Mouse (Mus musculus): Measurements from ENCODE around the gene Acta2. TPM values are rescaled to one million over a fixed set of nuclear protein-coding genes. Genes with fewer than 3 reads are reported as not detected.

Gene Acta2
- polyA plus RNA-seq, 1 experiment: 88.2 TPM

DNA sequence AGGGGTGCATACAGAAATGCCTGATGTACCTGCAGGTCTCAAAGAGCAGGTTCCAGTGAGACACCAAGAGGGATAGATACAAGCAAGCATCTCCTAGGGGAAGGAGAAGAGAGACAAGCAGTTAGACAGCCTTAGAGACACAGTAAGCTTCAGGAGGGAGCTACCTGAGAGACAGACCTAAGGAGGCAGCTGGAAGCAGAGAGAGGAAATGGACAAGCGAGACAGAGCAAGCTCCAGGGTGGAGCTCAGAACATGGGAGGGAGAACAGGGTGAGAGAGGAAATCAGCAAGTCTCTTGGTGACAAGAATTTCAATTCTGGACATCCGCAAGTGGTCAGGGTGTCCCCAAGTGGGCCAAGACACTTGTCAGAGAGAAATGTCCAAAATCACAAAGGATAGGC lies 37.3 kb upstream of the Acta2 start:
- Histone ChIP-seq H3K27ac (ENCODE audit: insufficient read depth, low read depth, low read length) (0 out of 2 replicates have a peak overlapping the region, but pooled peaks have one; percentile 59), H3K4me3 (ENCODE audit: insufficient read depth, low read depth, low read length) (peak overlapping the region; percentile 21; the same call in 1 of the 2 replicates)
- 72% methylated on average over 2 of the region's 2 CpGs for WGBS

GRCm38 (mm10) chr19:34291956-34292355 lies 36.6 kb upstream of the Acta2 start:
- no peak for DNase-seq
- peak overlapping the region; percentile 54 for H3K4me3 ChIP-seq (ENCODE audit: insufficient read depth, low read depth, low read length)
- H3K27me3 ChIP-seq (replicated peaks; ENCODE audit: control insufficient read depth, insufficient read depth, low read length): no peaks in the 10 kb centered on the region; the same call in 1 of the 2 replicates
- H3K27ac ChIP-seq (ENCODE audit: insufficient read depth, low read depth, low read length): peak overlapping the region; percentile 86; the same call in 1 of the 2 replicates
- WGBS: 75% methylated on average over 5 of the region's 5 CpGs
- TF ChIP-seq POLR2A (IDR thresholded peaks at IDR 0.05; ENCODE audit: low read depth, low read length) (no peak), CTCF (conservative IDR thresholded peaks at IDR 0.05; ENCODE audit: insufficient read depth, insufficient read length, low read depth, low read length) (no peak)
- H3K36me3 ChIP-seq (ENCODE audit: control insufficient read depth, insufficient read depth, low read length): no peaks in the 10 kb centered on the region
- H3K4me1 ChIP-seq (ENCODE audit: control insufficient read depth, insufficient read depth, low read length): peaks cover 12% of the 10 kb centered on the region; the same call in 1 of the 2 replicates

More for the DNA sequence above, 37.3 kb upstream of the Acta2 start:
- TF ChIP-seq CTCF (conservative IDR thresholded peaks at IDR 0.05; ENCODE audit: insufficient read depth, insufficient read length, low read depth, low read length): no peak
- TF ChIP-seq POLR2A (IDR thresholded peaks at IDR 0.05; ENCODE audit: low read depth, low read length): no peak
- no peaks in the 10 kb centered on the region for H3K36me3 ChIP-seq (ENCODE audit: control insufficient read depth, insufficient read depth, low read length)
- DNase-seq: peak; percentile 20
- peaks cover 12% of the 10 kb centered on the region; the same call in 1 of the 2 replicates for H3K4me1 ChIP-seq (ENCODE audit: control insufficient read depth, insufficient read depth, low read length)
- no peaks in the 10 kb centered on the region; the same call in 1 of the 2 replicates for H3K27me3 ChIP-seq (replicated peaks; ENCODE audit: control insufficient read depth, insufficient read depth, low read length)

- H3K36me3 ChIP-seq (ENCODE audit: control insufficient read depth, insufficient read depth, low read length): no peaks in the 10 kb centered on the region
- no peaks in the 10 kb centered on the region; the same call in 1 of the 2 replicates for H3K27me3 ChIP-seq (replicated peaks; ENCODE audit: control insufficient read depth, insufficient read depth, low read length)
- TF ChIP-seq CTCF (conservative IDR thresholded peaks at IDR 0.05; ENCODE audit: insufficient read depth, insufficient read length, low read depth, low read length) (no peak), POLR2A (IDR thresholded peaks at IDR 0.05; ENCODE audit: low read depth, low read length) (no peak)
- DNase-seq: no peak
- 13% methylated on average over 8 of the region's 8 CpGs for WGBS
- peaks cover 12% of the 10 kb centered on the region; the same call in 1 of the 2 replicates for H3K4me1 ChIP-seq (ENCODE audit: control insufficient read depth, insufficient read depth, low read length)
- peak overlapping the region; percentile 62 for H3K4me3 ChIP-seq (ENCODE audit: insufficient read depth, low read depth, low read length)
- peak overlapping the region; percentile 86 for H3K27ac ChIP-seq (ENCODE audit: insufficient read depth, low read depth, low read length)
These were observed 36.0 kb upstream of the Acta2 start for GRCm38 (mm10) chr19:34291379-34291778.

- TF ChIP-seq CTCF (conservative IDR thresholded peaks at IDR 0.05; ENCODE audit: insufficient read depth, insufficient read length, low read depth, low read length): no peak
- TF ChIP-seq POLR2A (IDR thresholded peaks at IDR 0.05; ENCODE audit: low read depth, low read length): no peak
- 2% methylated on average over 15 of the region's 15 CpGs for WGBS
- Histone ChIP-seq H3K27ac (ENCODE audit: insufficient read depth, low read depth, low read length) (peak overlapping the region; percentile 86), H3K4me3 (ENCODE audit: insufficient read depth, low read depth, low read length) (peak overlapping the region; percentile 62), H3K4me1 (ENCODE audit: control insufficient read depth, insufficient read depth, low read length) (peaks cover 12% of the 10 kb centered on the region; the same call in 1 of the 2 replicates), H3K27me3 (replicated peaks; ENCODE audit: control insufficient read depth, insufficient read depth, low read length) (no peaks in the 10 kb centered on the region; the same call in 1 of the 2 replicates), H3K36me3 (ENCODE audit: control insufficient read depth, insufficient read depth, low read length) (no peaks in the 10 kb centered on the region)
- DNase-seq: peak; percentile 77
These were observed 35.5 kb upstream of the Acta2 start for GRCm38 (mm10) chr19:34290872-34291341.

- Histone ChIP-seq H3K27me3 (replicated peaks; ENCODE audit: control insufficient read depth, insufficient read depth, low read length) (no peaks in the 10 kb centered on the region; the same call in 1 of the 2 replicates), H3K27ac (ENCODE audit: insufficient read depth, low read depth, low read length) (peak within 1 kb of the TSS; percentile 86), H3K4me3 (ENCODE audit: insufficient read depth, low read depth, low read length) (peak within 1 kb of the TSS; percentile 62), H3K36me3 (ENCODE audit: control insufficient read depth, insufficient read depth, low read length) (no peaks in the 10 kb centered on the region), H3K4me1 (ENCODE audit: control insufficient read depth, insufficient read depth, low read length) (peaks cover 12% of the 10 kb centered on the region; the same call in 1 of the 2 replicates)
- peak; percentile 93 for DNase-seq
- no peak for TF ChIP-seq CTCF (conservative IDR thresholded peaks at IDR 0.05; ENCODE audit: insufficient read depth, insufficient read length, low read depth, low read length)
- no peak for TF ChIP-seq POLR2A (IDR thresholded peaks at IDR 0.05; ENCODE audit: low read depth, low read length)
- 5% methylated on average over 19 of the region's 19 CpGs for WGBS
These were observed 34.8 kb upstream of the Acta2 start, which contains the start of gene Fas for GRCm38 (mm10) chr19:34289948-34290789. Fas (plus strand) TSS chr19:34290666.

DNA sequence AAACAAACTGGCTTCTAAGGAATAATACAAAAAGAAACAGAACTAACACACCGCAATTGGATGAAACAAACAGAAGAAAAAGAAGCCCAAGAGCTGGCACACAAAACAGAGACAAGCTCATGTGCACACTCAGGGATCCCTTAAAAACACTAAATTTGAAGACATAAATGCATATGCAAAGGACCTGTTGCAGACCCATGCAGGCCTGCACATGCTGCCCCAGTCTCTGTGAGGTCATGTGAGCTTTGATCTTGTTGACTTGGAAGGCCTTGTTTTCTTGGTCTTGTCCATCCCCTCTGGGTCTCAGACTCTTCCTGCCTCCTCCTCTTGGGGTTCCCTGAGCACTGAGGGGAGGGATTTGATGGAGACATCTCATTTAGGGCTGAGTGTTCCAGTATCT lies 33.3 kb upstream of the Acta2 start:
- H3K27ac ChIP-seq (ENCODE audit: insufficient read depth, low read depth, low read length): no peak overlapping the region
- TF ChIP-seq POLR2A (IDR thresholded peaks at IDR 0.05; ENCODE audit: low read depth, low read length): no peak
- no peak for TF ChIP-seq CTCF (conservative IDR thresholded peaks at IDR 0.05; ENCODE audit: insufficient read depth, insufficient read length, low read depth, low read length)
- no peak overlapping the region for H3K4me3 ChIP-seq (ENCODE audit: insufficient read depth, low read depth, low read length)
- H3K27me3 ChIP-seq (replicated peaks; ENCODE audit: control insufficient read depth, insufficient read depth, low read length): no peaks in the 10 kb centered on the region; the same call in 1 of the 2 replicates
- peaks cover 12% of the 10 kb centered on the region; the same call in 1 of the 2 replicates for H3K4me1 ChIP-seq (ENCODE audit: control insufficient read depth, insufficient read depth, low read length)
- 97% methylated on average over 1 of the region's 1 CpGs for WGBS
- no peaks in the 10 kb centered on the region for H3K36me3 ChIP-seq (ENCODE audit: control insufficient read depth, insufficient read depth, low read length)
- no peak for DNase-seq

Measured in kidney, adult 2 months (tissue).